Mouse (Mus musculus): ENCODE results near the gene Ramp3. TPM values are rescaled to one million over a fixed set of nuclear protein-coding genes. Genes with fewer than 3 reads are reported as not detected.

The Ramp3 gene
- total RNA-seq, 2 experiments from 2014 or later = 7.6 to 9.8 TPM

Other genes starting within 250 kb of the Ramp3 start
- gene Ppia, start 243.1 kb upstream of the Ramp3 start, total RNA-seq (2021) = 1,000 to 10,000 TPM; 1,588 to 1,631 TPM
- 10 to 100 TPM; 84.9 to 92.0 TPM for gene H2afv, start 214.1 kb upstream of the Ramp3 start, total RNA-seq (2021)
- gene Purb, start 182.6 kb upstream of the Ramp3 start, total RNA-seq (2021) = 10 to 100 TPM; 62.7 to 71.0 TPM
- gene Myo1g, start 137.6 kb upstream of the Ramp3 start, total RNA-seq (2021) = 1 to 10 TPM; 6.3 to 6.5 TPM
- 10 to 100 TPM; 46.4 to 47.5 TPM for gene Ccm2, start 111.6 kb upstream of the Ramp3 start, total RNA-seq (2021)
- 1 to 10 TPM; 4.2 to 5.7 TPM for gene Nacad, start 52.5 kb upstream of the Ramp3 start, total RNA-seq (2021)
- gene Tbrg4, start 32.5 kb upstream of the Ramp3 start, total RNA-seq (2021) = 10 to 100 TPM; 86.9 to 95.1 TPM
- gene Wap, start 19.9 kb upstream of the Ramp3 start, total RNA-seq (2021) = not detected
- not detected for gene Gm11983, start 179.1 kb downstream of the Ramp3 start, total RNA-seq (2021)